Mouse (Mus musculus) spleen, adult 2 months (tissue): ENCODE results near the gene Arhgef7. TPM values are rescaled to one million over a fixed set of nuclear protein-coding genes. Genes with fewer than 3 reads are reported as not detected.

ENCODE experiments used
- DNase-seq, 2 experiments: peaks; one replicate each; pipeline versions ENCODE4 v3.0.0 to v3.0.0-alpha.2; 2012 to 2021; ENCODE audit warnings: low spot score in 2 of 2, low read depth in 1 of 2
- H3K27ac ChIP-seq: fragments of 200-500 bp; 2 replicates; pipeline ENCODE4 v1.5.1; 2012; ENCODE audit warnings: low read length, inconsistent platforms; ENCODE audit not compliant: insufficient read depth
- H3K27me3 ChIP-seq: fragments of 200-500 bp; 2 replicates; pipeline ENCODE4 v1.6.1; 2012; ENCODE audit warnings: mild to moderate bottlenecking, moderate library complexity, low read length, inconsistent platforms; ENCODE audit not compliant: control insufficient read depth, insufficient read depth
- H3K36me3 ChIP-seq: fragments of 200-500 bp; 2 replicates; pipeline ENCODE4 v1.6.1; 2012; ENCODE audit warnings: mild to moderate bottlenecking, low read length, inconsistent platforms; ENCODE audit not compliant: control insufficient read depth, insufficient read depth
- H3K4me1 ChIP-seq: fragments of 200-500 bp; 2 replicates; pipeline ENCODE4 v1.6.1; 2011; ENCODE audit warnings: inconsistent platforms; ENCODE audit not compliant: control insufficient read depth, insufficient read depth, insufficient read length
- H3K4me3 ChIP-seq: fragments of 200-500 bp; 2 replicates; pipeline ENCODE4 v1.5.1; 2011; ENCODE audit warnings: mild to moderate bottlenecking, inconsistent platforms; ENCODE audit not compliant: insufficient read depth, insufficient read length; ENCODE audit errors: extremely low read depth
- CTCF ChIP-seq: fragments of 200-500 bp; IDR thresholded peaks from 2 replicates; pipeline ENCODE4 v1.5.1; 2011; ENCODE audit warnings: mild to moderate bottlenecking, inconsistent platforms; ENCODE audit not compliant: insufficient read depth, insufficient read length, insufficient replicate concordance; ENCODE audit errors: extremely low read depth
- POLR2A ChIP-seq: fragments of 200-500 bp; IDR thresholded peaks from 2 replicates; pipeline ENCODE4 v1.6.1; 2011; ENCODE audit warnings: low read depth, low read length, inconsistent platforms
- WGBS: fragments of 180-500 bp; shearing (Covaris S2); methylation state at CpG from one replicate; pipeline ENCODE4 v1.1.7; 2018; 5-methylcytosine and 5-hydroxymethylcytosine counted together
- polyA plus RNA-seq: library from polyadenylated mRNA; depleted of rRNA; stranded (reverse); fragments of >200 nt; gene quantifications from 2 replicates; pipeline ENCODE4 v1.2.3, GENCODE M21; 2012

Gene Arhgef7
- polyA plus RNA-seq, 1 experiment = 21.9 TPM

- 94% methylated on average over 6 of the region's 6 CpGs for WGBS
- no peak overlapping the region for H3K4me3 ChIP-seq
- no peak for TF ChIP-seq POLR2A
- TF ChIP-seq CTCF = no peak
- H3K36me3 ChIP-seq = peaks cover 19% of the 10 kb centered on the region
- no peaks in the 10 kb centered on the region for H3K27me3 ChIP-seq
- H3K4me1 ChIP-seq = no peaks in the 10 kb centered on the region; the same call in 1 of the 2 replicates
- DNase-seq = no peak
- no peak overlapping the region for H3K27ac ChIP-seq
These were observed 55.1 kb downstream of the Arhgef7 start for GRCm38 (mm10) chr8:11782607-11783006.

- H3K27me3 ChIP-seq = no peaks in the 10 kb centered on the region
- WGBS = 88% methylated on average over 7 of the region's 7 CpGs
- no peak overlapping the region for H3K4me3 ChIP-seq
- H3K27ac ChIP-seq = no peak overlapping the region
- H3K36me3 ChIP-seq = peaks cover 19% of the 10 kb centered on the region
- TF ChIP-seq CTCF = no peak
- TF ChIP-seq POLR2A = no peak
- DNase-seq = no peak
- no peaks in the 10 kb centered on the region; the same call in 1 of the 2 replicates for H3K4me1 ChIP-seq
These were observed 56.5 kb downstream of the Arhgef7 start for GRCm38 (mm10) chr8:11783861-11784594.

- no peaks in the 10 kb centered on the region for H3K27me3 ChIP-seq
- no peak overlapping the region for H3K4me3 ChIP-seq
- no peak for DNase-seq
- H3K27ac ChIP-seq = no peak overlapping the region
- H3K36me3 ChIP-seq = peaks cover 19% of the 10 kb centered on the region
- no peak for TF ChIP-seq POLR2A
- no peak for TF ChIP-seq CTCF
- no peaks in the 10 kb centered on the region for H3K4me1 ChIP-seq
- 92% methylated on average over 4 of the region's 4 CpGs for WGBS
These were observed 57.6 kb downstream of the Arhgef7 start for GRCm38 (mm10) chr8:11785121-11785520.

- 85% methylated on average over 9 of the region's 9 CpGs for WGBS
- DNase-seq = no peak
- TF ChIP-seq POLR2A = no peak
- no peak for TF ChIP-seq CTCF
- Histone ChIP-seq H3K27ac (no peak overlapping the region), H3K4me1 (no peaks in the 10 kb centered on the region), H3K36me3 (peaks cover 19% of the 10 kb centered on the region), H3K27me3 (no peaks in the 10 kb centered on the region), H3K4me3 (no peak overlapping the region)
These were observed 58.1 kb downstream of the Arhgef7 start for GRCm38 (mm10) chr8:11785539-11786046.

GRCm38 (mm10) chr8:11788252-11788651 lies 60.7 kb downstream of the Arhgef7 start:
- Histone ChIP-seq H3K27ac (no peak overlapping the region), H3K27me3 (no peaks in the 10 kb centered on the region), H3K4me1 (no peaks in the 10 kb centered on the region), H3K4me3 (no peak overlapping the region), H3K36me3 (peaks cover 19% of the 10 kb centered on the region)
- 46% methylated on average over 8 of the region's 8 CpGs for WGBS
- no peak for DNase-seq
- TF ChIP-seq POLR2A (no peak), CTCF (no peak)

GRCm38 (mm10) chr8:11789168-11789567 lies 61.6 kb downstream of the Arhgef7 start:
- H3K4me1 ChIP-seq = no peaks in the 10 kb centered on the region
- H3K27me3 ChIP-seq = no peaks in the 10 kb centered on the region
- H3K27ac ChIP-seq = no peak overlapping the region
- peaks cover 19% of the 10 kb centered on the region for H3K36me3 ChIP-seq
- no peak overlapping the region for H3K4me3 ChIP-seq
- no peak for DNase-seq
- TF ChIP-seq POLR2A (no peak), CTCF (no peak)
- 94% methylated on average over 5 of the region's 5 CpGs for WGBS

- H3K4me3 ChIP-seq = no peak overlapping the region
- TF ChIP-seq CTCF (no peak), POLR2A (no peak)
- DNase-seq = no peak
- 0 out of 2 replicates have a peak, but pooled peaks cover 3% of the 10 kb centered on the region for H3K4me1 ChIP-seq
- no peaks in the 10 kb centered on the region for H3K27me3 ChIP-seq
- no peak overlapping the region for H3K27ac ChIP-seq
- peaks cover 16% of the 10 kb centered on the region for H3K36me3 ChIP-seq
These were observed 67.4 kb downstream of the Arhgef7 start for GRCm38 (mm10) chr8:11794956-11795355.
